Mouse (Mus musculus) T-cell, adult 66 days (primary cell): ENCODE data around the gene Fam3a. TPM values are rescaled to one million over a fixed set of nuclear protein-coding genes. Genes with fewer than 3 reads are reported as not detected.

Experiments
- total RNA-seq, 2 experiments: library from RNA; stranded (reverse); gene quantifications; 3 replicates in 1 of 2; 4 replicates in 1 of 2; pipeline ENCODE4 v1.2.4; 2023

Fam3a gene
- total RNA-seq = 10 to 100 TPM; 19.0 to 24.6 TPM

DNA sequence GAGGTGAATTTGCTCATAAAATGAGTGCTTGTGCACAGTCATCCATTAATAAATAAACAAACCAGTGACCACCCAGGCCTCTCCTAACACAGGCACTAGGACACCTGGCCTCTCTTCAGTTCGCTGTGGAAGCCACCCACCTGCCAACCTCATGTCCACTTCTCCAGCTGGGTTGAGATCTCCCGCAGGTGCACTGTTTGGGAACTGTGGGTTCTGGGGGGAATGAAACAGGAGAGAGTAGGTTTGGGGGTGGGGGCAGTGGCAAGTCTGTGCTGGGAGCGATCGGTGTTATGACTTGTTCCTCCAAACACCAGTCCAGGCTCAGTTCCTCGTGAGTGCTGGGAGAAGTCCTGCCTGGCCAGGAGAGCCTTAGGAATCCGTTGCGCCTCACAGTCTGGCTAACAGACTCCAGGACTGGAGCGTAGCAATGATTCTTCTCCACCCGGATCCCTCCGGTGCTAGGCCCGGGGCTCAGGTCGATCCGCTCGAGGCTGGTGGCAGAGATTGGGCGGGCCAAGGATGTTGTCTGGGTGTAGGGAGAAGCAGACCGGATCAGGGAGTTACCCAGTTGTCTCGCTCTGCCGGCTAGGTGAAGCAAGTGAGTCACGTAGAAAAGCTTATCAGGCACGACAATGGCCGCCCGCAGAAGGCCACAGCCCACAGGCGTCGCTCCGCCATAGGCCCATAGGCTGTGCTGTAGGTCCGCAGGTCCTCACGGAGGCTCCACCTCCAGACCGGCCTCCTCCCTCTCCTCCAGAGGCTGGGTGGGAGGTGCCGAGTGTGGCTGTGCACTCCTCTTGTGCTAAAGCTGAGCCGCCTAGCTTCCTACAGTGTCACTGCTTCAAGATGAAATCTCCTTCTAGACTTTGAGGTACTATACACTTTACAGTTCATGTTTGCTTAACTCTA lies at the start of gene Fam3a, which contains the start of gene Ikbkg:
Gene Fam3a (minus strand): TSS at position 738 of the 909 bp plus-strand sequence.
Gene Ikbkg (plus strand): TSS at position 756 of the 909 bp plus-strand sequence.

DNA sequence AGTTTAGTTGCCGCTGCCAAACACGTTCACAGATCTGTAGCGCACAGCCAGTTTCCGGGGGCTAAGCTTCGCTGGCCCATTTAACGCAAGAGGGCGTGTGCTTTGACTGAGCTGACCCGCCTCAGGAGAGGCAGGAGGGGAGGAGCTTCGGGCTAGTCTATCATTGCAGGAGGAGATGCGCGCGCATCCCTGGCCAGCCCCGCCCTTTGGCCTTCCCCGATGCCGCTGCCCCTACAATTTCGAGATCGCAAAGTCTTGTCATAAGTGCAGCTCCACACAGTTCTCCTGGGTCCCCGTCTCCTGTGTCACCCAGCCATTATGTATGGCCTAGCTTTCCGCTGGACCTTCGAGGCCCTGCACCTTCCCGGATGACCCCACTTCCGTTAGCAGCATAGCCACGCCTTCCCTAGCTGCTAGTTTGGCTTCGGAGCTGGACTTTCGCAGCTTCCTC lies 35.8 kb upstream of the Fam3a start, which contains the start of gene G6pdx:
Gene G6pdx (minus strand): TSS at position 369 of the 451 bp plus-strand sequence.

DNA sequence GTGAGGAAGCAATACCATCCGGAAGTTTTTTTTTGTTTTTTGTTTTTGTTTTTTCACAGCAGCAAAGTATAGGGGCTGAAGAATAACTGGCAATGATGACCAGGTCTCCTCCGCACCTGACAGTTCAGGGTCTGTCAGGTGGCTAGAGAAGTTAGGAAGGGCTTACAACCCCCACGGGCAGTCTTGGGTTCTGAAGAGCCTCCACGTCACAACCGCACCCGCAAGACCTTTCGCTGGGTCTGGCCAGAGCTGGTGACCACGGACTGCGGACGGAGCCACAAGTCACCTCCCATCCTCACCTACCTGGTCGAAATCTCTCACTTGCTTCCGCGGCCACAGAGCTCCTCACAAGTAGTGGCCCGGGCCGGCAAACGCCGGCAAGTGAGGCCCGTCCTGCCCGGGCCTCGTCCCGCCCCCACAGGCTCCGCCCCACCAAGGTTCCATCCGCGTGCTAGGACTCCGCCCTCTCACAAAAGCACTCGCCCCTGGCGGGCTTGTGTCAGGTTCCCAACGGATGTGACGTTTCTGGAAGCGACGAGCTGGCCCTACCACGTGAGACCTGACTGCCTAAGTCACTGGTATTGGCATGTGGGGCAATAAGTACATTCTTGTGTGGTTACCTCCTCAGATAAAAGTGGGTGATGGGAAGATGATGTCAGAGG lies 20.1 kb downstream of the Fam3a start, which contains the start of the genes Ubl4a and Slc10a3:
Gene Ubl4a (minus strand): TSS at position 331 of the 662 bp plus-strand sequence.
Gene Slc10a3 (minus strand): TSS at position 462 of the 662 bp plus-strand sequence.

DNA sequence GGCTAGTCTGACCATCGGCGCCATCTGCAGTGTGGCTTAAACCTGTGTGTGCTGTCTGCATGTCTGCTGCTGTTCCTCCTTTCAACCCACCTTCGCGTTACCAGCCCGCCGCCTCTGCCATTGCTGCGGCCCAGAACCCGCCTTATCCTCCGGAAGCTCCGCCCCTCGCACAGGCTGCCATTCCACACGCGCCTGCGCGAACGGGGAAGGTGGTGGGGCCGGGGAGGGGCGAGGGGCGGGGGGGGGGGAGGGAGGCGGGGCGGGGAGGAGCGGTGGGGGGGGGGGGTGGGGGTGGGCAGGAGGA lies 39.7 kb downstream of the Fam3a start, which contains the start of gene Lage3:
Gene Lage3 (minus strand): TSS at position 152 of the 304 bp plus-strand sequence.

Other genes with a start within 250 kb of the Fam3a start
- not detected for gene Tex28, start 225.4 kb downstream of the Fam3a start, total RNA-seq
- 1 to 10 TPM in 1 of 2 experiments, under 1 TPM in 1; 0.30 to 2.2 TPM for gene Tktl1, start 216.0 kb downstream of the Fam3a start, total RNA-seq
- gene Flna, start 143.5 kb downstream of the Fam3a start, total RNA-seq = 100 to 1,000 TPM; 663 to 672 TPM
- gene Emd, start 138.6 kb downstream of the Fam3a start, total RNA-seq = 10 to 100 TPM; 64.3 to 65.0 TPM
- gene Rpl10, start 122.5 kb downstream of the Fam3a start, total RNA-seq = 100 to 1,000 TPM; 634 to 720 TPM
- 10 to 100 TPM; 64.9 to 73.4 TPM for gene Taz, start 111.4 kb downstream of the Fam3a start, total RNA-seq
- 10 to 100 TPM; 10.7 to 13.7 TPM for gene Dnase1l1, start 110.9 kb downstream of the Fam3a start, total RNA-seq
- gene Atp6ap1, start 96.2 kb downstream of the Fam3a start, total RNA-seq = 10 to 100 TPM; 89.1 to 92.3 TPM
- gene Gdi1, start 88.3 kb downstream of the Fam3a start, total RNA-seq = 100 to 1,000 TPM; 194 to 226 TPM
- gene Fam50a, start 80.2 kb downstream of the Fam3a start, total RNA-seq = 10 to 100 TPM; 56.6 to 62.8 TPM
- 10 to 100 TPM in 1 of 2 experiments, 1 to 10 TPM in 1; 9.4 to 12.8 TPM for gene Plxna3, start 64.2 kb downstream of the Fam3a start, total RNA-seq
- 10 to 100 TPM; 24.0 to 30.7 TPM for gene Lage3, start 39.7 kb downstream of the Fam3a start, total RNA-seq
- gene Ubl4a, start 20.1 kb downstream of the Fam3a start, total RNA-seq = 10 to 100 TPM; 29.1 to 33.7 TPM
- 10 to 100 TPM; 16.9 to 19.6 TPM for gene Slc10a3, start 19.9 kb downstream of the Fam3a start, total RNA-seq
- 10 to 100 TPM; 46.0 to 58.1 TPM for gene Ikbkg, start within 50 bp of the Fam3a start, total RNA-seq
- 10 to 100 TPM; 28.3 to 30.1 TPM for gene G6pdx, start 35.9 kb upstream of the Fam3a start, total RNA-seq
- not detected for gene Gm6880, start 88.1 kb upstream of the Fam3a start, total RNA-seq
- gene Olfr1326-ps1, start 181.6 kb upstream of the Fam3a start, total RNA-seq = not detected
- not detected for gene Olfr1325, start 199.4 kb upstream of the Fam3a start, total RNA-seq